Mouse (Mus musculus) testis, postnatal 10 days (tissue): ENCODE data around the gene Vmn1r44.
"Not testable (repeated sequence)": the region's sequence is repeated elsewhere in the genome, so short reads cannot be mapped to it uniquely, and the experiment has no call there.

Source experiments
- DNase-seq: peaks from one replicate; pipeline ENCODE4 v3.0.0; 2021; ENCODE audit warnings: low spot score

Vmn1r44 gene

DNA sequence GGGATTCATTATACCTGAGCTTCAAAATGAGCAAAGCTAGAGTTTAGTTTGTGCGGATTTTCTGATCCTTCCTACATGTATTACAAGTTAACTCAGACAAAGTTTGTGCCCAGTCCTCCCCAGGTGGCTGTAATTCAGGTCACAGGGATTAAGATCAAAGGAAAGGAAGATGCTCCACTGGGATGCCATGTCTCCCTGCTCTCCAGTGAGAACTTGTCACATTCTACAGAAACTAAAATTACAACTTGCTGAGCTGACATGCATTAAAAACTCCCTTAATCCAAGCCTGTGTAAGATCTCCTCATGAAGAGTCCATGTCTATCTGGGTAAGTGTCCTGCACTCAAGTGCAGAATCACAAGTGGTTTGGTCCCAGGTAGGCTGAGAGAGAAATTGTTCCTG is at the start of gene Vmn1r44:
Gene Vmn1r44, plus strand, starts transcription at position 301 of the 400 bp plus-strand sequence.
- no peak for DNase-seq

DNA sequence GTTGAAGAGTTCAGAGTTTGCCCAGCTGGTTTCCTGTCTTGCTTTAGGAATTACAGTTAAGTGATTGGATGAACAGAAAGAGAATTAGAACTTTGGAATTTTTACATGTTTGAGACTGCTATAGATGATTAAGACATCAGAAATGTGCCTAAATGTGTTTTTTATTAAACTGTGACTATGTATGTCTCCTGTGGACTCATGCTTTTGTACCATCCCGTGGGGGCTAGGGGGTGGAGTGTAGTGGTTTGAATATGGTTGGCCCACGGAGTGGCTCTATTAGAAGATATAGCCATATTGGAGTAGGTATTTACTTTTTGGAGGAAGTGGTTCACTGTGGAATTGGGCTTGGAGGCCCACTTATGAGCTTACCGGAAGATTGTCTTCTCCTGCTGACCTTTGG is 25.9 kb upstream of the Vmn1r44 start:
- no peak for DNase-seq

DNA sequence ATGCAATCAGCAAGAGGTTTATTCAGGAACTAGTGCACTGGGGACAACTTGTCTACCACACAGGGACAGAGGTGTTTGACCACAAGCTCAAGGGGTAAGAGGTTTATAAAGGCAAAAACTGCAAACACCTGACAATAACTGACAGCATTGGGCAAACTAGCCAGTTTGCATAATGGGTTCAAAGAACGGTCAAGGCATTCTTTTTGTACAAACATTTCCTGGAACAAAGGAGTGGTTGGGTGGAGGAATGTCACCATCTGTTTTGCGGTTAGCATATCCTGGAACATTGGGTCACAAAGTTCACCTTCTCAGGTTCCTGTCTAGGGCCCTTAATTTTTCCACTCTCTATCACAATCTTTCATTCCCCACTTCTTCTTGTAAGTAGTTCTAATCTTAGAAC is 23.6 kb upstream of the Vmn1r44 start:
- DNase-seq: no peak

DNA sequence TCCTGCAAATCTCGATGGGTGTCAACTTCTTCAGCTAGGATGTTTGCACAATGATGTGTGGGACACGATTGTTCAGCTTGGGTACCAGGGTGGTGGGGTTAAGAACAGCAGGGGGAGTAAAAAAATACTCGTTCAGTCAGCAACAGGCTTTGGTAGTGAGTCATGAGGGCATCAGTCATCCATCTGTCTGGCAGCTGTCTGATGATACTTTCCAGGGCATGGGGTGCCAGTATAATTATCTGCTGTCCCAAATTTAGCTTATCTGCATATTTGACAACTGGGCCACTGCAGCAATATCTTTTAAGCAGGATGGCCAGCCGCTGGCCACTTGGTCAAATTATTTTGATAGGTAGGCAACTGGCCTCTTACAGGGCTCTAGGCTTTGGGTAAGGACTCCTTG is 19.7 kb upstream of the Vmn1r44 start:
- DNase-seq: no peak

DNA sequence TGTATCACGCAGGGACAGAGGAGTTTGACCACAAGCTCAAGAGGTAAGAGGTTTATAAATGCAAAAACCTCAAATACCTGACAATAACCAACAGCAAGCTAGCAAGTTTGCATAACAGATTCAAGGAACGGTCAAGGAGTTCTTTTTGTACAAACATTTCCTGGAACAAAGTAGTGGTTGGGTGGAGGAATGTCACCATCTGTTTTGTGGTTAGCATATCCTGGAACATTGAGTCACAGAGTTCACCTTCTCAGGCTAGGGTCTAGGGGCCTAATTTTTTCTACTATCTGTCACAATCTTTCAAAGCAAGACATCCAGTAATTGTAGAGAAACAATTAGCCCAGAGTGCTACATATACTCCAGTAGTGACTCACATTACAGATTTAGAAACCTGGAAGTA is 16.2 kb upstream of the Vmn1r44 start:
- DNase-seq: no peak

DNA sequence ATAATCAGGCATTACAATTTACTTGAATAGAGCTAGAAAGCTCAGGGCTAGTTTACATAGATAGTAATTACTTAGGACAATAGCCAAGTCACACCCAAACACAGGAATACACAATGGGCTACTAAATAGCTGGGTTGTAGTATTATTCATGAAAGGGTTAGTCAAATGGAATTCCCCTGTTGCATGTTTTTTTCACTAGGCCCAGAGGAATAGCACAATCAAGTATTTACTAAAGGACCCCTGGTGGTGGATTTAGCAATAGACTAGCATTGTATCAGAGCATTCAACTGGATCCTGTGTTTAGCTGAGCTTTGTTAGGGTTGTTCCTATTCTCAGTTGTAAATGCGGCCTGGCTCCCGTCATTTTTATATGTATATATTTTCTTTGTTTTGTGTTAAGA is 15.5 kb upstream of the Vmn1r44 start:
- DNase-seq: no peak

DNA sequence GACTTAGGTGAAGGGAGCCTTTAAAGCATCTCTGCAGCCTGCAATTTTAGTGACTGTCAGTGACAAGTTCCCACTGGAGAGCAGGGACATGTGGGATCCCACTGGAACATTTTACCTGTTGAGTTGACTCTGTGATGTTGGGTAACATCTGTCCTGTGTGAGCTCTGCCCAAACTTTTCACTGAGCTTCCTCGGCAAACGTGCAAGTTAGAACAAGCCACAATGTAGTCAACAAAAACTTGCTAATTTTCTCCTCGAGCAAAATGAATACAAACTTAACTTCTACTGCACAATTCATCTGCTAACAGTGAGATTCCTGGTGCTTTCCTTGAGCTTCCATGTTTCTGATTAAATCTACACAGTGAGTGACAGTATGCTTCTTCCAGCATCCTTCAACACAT is 7.1 kb upstream of the Vmn1r44 start, which contains the start of the genes Vmn1r42 and Vmn1r43:
Gene Vmn1r42, minus strand, starts transcription at position 101 of the 400 bp plus-strand sequence.
Gene Vmn1r43, minus strand, starts transcription at position 101 of the 400 bp plus-strand sequence.
- not testable (repeated sequence) for DNase-seq

DNA sequence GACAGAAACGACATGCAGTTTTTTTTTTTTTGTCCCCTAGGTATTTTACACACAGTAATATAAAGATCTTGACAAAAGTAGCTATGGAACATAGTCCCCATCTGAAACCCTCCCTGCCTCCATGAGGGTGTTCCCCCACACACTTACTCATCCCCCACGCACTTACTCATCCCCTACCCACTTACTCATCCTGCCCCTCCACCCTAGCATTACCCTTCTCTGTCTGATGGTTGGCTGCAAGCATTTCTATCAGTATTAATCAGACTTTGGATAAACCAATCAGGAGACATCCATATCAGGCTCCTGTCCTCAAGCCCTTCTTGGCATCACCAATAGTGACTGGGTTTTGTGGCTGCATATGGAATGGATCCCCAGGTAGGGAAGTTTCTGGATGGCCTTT is 6.5 kb upstream of the Vmn1r44 start:
- DNase-seq: no peak

DNA sequence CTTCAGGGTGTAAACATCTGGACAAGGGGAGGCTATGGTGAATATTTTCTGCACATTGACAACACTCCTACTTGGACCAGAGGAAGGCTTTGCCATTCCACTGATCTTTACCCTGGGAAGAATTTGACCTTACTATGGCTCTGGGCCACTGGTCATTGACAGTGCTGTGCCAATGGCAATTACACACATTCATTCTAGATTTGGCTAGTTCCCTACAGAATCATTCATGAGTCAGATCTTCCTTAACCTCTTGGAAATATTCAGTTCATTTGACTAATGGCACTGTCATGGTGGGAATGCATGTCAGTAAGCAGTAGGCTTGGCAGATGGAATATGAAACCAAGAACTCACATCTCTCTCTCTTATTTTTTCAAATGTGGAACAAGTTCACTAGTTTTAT is 2.6 kb upstream of the Vmn1r44 start:
- DNase-seq: no peak

DNA sequence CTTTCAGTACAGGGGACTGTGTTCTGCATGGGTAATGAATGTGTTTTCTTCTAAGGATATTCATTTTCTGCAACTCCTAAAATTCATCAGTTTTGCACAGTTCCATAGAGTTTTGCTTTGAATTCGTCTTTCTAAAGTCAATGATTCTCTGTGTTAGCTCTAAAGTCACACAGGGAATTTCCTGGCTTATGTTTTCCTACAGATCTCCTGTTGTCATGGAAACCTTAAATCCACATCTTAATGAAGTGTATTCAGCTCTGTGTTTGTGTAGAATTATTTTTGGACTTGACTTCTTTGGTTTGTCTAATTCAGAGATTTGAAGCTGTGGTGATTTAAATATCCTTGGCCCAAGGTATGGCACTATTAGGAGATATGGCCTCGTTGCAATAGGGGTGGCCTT is 352 bp downstream of the Vmn1r44 start:
- DNase-seq: no peak

DNA sequence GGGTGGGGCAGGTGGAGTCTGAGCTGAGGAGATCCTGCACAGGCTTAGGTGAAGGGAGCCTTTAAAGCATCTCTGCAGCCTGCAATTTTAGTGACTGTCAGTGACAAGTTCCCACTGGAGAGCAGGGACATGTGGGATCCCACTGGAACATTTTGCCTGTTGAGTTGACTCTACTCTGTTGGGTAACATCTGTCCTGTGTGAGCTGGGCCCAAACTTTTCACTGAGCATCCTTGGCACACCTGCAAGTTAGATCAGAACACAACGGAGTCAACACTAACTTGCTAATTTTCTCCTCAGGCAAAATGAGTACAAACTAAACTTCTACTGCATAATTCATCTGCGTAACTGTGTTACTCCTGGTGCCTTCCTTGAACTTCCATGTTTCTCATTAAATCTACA is 57.0 kb downstream of the Vmn1r44 start, which contains the start of gene Vmn1r45:
Gene Vmn1r45, minus strand, starts transcription at position 101 of the 400 bp plus-strand sequence.
- not testable (repeated sequence) for DNase-seq

DNA sequence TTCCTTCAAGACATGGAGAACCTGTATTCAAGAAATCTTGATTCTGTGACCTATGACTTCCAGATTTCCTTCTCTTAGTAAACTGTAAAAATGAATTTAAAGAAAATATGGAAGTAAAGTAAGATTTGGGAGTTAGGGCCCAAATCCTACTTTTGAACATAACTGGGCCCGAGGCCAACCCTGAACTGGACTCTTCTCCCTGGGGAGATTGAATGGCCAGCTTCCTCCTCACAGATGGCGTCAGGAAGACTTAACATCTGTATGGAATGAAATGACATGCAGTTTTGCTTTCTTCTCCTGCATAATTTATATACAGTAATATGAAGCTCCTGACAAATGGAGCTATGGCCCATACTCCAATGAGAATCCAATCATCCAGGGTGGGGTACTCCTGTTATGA is 57.5 kb downstream of the Vmn1r44 start:
- no peak for DNase-seq
